Mouse (Mus musculus) stomach, postnatal 0 days (tissue): ENCODE measurements around the gene Krtap28-10.

Source experiments
- CTCF ChIP-seq: IDR thresholded peaks from 2 replicates; pipeline ENCODE4 v1.5.1; 2016; ENCODE audit warnings: antibody characterized with exemption, low read depth, mild to moderate bottlenecking, moderate library complexity
- EP300 ChIP-seq: optimal IDR thresholded peaks from 2 replicates; pipeline ENCODE3; 2016; ENCODE audit warnings: antibody characterized with exemption

- no peak for TF ChIP-seq CTCF
- TF ChIP-seq EP300 = no peak
These were observed 9.8 kb downstream of the Krtap28-10 start for GRCm38 (mm10) chr1:83032508-83032907.
